Mouse (Mus musculus): ENCODE data around the gene Gm960.

DNA sequence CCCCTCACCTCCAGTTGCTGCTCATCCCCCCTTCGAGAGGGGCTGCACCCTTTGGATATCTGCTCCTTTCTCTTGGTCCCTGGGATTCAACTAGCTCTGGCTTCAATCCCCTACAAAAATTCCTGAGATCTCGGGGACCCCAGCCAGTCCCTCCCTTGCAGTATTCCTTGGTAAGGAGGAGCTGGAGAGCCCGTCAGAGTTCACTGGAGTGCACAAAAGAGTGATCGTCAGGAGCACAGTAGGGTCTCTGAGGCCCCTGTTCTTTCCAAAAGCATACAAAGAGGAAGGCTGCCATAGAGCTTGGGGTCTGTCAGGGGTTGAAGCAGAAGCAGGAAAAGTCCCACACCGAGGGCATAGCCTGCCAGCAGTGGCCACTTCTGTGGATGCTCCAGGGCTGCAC lies 75.7 kb downstream of the Gm960 start:
- no peak for TF ChIP-seq CTCF (IDR thresholded peaks at IDR 0.05; ENCODE audit: control insufficient read depth, insufficient read depth, insufficient read length)
- TF ChIP-seq MAX (IDR thresholded peaks at IDR 0.05), result no peak
- no peak for TF ChIP-seq CEBPB (IDR thresholded peaks at IDR 0.05; ENCODE audit: low read depth)
- TF ChIP-seq MYOG (IDR thresholded peaks at IDR 0.05; ENCODE audit: control insufficient read depth, extremely low read depth, insufficient read length), result no peak
